Mouse (Mus musculus): ENCODE results near the gene Slc9a1. TPM values are rescaled to one million over a fixed set of nuclear protein-coding genes. Genes with fewer than 3 reads are reported as not detected.
A peak's percentile ranks its signal among the peaks of the same experiment; 100 is the strongest.

Gene Slc9a1
- polyA plus RNA-seq, 1 experiment from 2014 or later: 10.6 TPM

DNA sequence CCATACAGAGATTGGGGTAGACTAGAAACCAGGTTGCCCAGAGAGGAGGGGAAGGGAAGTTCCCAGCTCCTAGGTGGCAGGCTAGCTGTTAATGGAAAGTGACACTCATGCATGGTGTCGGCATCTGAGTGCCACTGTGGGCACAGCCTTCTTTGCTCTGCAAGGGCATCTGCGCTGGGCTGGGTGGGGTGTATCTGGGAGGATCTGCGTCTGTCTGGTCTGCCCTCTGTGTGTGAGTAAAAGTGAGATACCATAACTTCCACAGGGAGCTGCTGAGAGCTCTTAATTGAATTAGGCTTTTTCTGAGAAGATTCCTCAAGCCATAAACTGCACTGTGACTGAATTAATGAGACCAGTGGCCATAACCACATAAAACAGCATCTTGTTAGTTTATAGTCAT, 10.4 kb downstream of the Slc9a1 start:
- H3K9ac ChIP-seq (replicated peaks; ENCODE audit: low read depth, low read length): no peak overlapping the region
- H3K36me3 ChIP-seq (ENCODE audit: control insufficient read depth, insufficient read depth, low read length): no peaks in the 10 kb centered on the region; the same call in 1 of the 2 replicates
- ATAC-seq (ENCODE audit: insufficient number of reproducible peaks, insufficient read depth, low FRiP score, low read depth): no peak
- no peaks in the 10 kb centered on the region for H3K27me3 ChIP-seq (ENCODE audit: control insufficient read depth, insufficient read depth, low read length)
- H3K4me3 ChIP-seq (ENCODE audit: low read depth, low read length): no peak overlapping the region
- peaks cover 55% of the 10 kb centered on the region for H3K4me1 ChIP-seq (ENCODE audit: control insufficient read depth, insufficient read depth, low read length)
- H3K9me3 ChIP-seq (ENCODE audit: control insufficient read depth, low read depth, low read length): no peaks in the 10 kb centered on the region
- 54% methylated on average over 3 of the region's 3 CpGs for WGBS
- H3K4me2 ChIP-seq (replicated peaks; ENCODE audit: low read depth, low read length): no peak overlapping the region
- peak overlapping the region; percentile 64; the same call in 1 of the 2 replicates for H3K27ac ChIP-seq (ENCODE audit: low read length)

DNA sequence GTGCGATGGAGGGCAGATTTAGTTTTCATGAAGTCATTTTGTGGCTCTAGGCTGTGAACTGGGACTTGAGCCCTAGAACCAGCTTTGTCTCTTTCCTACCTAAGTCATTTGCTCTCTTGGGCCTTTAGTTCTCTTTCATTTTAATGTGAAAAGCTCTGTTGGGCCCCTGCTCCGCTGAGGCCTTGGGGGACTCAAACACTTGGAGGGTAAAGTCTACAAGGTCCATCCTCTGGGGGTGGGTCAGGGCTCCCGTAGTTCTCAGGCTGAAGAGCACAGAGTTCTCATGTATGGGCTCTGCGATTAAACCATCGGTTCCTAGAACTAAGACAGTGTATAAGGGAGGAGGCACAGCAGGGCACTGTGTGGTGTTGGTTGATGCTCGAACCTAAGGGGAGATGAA, 11.0 kb downstream of the Slc9a1 start:
- ATAC-seq (ENCODE audit: insufficient number of reproducible peaks, insufficient read depth, low FRiP score, low read depth): no peak
- Histone ChIP-seq H3K9me3 (ENCODE audit: control insufficient read depth, low read depth, low read length) (no peaks in the 10 kb centered on the region), H3K4me1 (ENCODE audit: control insufficient read depth, insufficient read depth, low read length) (peaks cover 54% of the 10 kb centered on the region), H3K4me3 (ENCODE audit: low read depth, low read length) (no peak overlapping the region), H3K27me3 (ENCODE audit: control insufficient read depth, insufficient read depth, low read length) (no peaks in the 10 kb centered on the region), H3K9ac (replicated peaks; ENCODE audit: low read depth, low read length) (no peak overlapping the region), H3K4me2 (replicated peaks; ENCODE audit: low read depth, low read length) (no peak overlapping the region), H3K27ac (ENCODE audit: low read length) (peak overlapping the region; percentile 64; the same call in 1 of the 2 replicates), H3K36me3 (ENCODE audit: control insufficient read depth, insufficient read depth, low read length) (no peaks in the 10 kb centered on the region; the same call in 1 of the 2 replicates)
- 65% methylated on average over 6 of the region's 6 CpGs for WGBS

DNA sequence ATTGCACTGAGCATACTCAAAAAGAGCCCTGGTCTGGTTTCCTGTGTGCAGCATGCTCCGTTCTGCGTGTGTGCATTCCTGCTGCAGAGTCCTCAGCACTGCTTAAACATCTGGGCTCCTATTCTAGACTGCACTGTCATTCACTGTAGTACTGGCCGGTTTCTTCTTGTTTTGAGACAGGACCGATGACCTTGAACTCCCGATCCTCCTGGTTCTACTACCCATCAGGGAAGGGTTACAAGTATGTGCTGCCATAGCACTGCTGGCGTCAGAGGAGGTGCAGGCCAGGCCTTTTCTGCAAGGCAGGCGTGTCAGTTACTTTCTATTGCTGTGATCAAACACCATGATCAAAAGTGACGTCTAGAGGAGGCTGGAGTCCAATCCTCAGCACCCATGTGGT, 11.6 kb downstream of the Slc9a1 start:
- Histone ChIP-seq H3K27ac (ENCODE audit: low read length) (no peak overlapping the region; the same call in 1 of the 2 replicates), H3K4me3 (ENCODE audit: low read depth, low read length) (no peak overlapping the region), H3K9me3 (ENCODE audit: control insufficient read depth, low read depth, low read length) (no peaks in the 10 kb centered on the region), H3K9ac (replicated peaks; ENCODE audit: low read depth, low read length) (no peak overlapping the region), H3K4me2 (replicated peaks; ENCODE audit: low read depth, low read length) (no peak overlapping the region), H3K4me1 (ENCODE audit: control insufficient read depth, insufficient read depth, low read length) (peaks cover 48% of the 10 kb centered on the region), H3K27me3 (ENCODE audit: control insufficient read depth, insufficient read depth, low read length) (no peaks in the 10 kb centered on the region), H3K36me3 (ENCODE audit: control insufficient read depth, insufficient read depth, low read length) (no peaks in the 10 kb centered on the region; the same call in 1 of the 2 replicates)
- ATAC-seq (ENCODE audit: insufficient number of reproducible peaks, insufficient read depth, low FRiP score, low read depth): no peak
- WGBS: 48% methylated on average over 8 of the region's 8 CpGs

DNA sequence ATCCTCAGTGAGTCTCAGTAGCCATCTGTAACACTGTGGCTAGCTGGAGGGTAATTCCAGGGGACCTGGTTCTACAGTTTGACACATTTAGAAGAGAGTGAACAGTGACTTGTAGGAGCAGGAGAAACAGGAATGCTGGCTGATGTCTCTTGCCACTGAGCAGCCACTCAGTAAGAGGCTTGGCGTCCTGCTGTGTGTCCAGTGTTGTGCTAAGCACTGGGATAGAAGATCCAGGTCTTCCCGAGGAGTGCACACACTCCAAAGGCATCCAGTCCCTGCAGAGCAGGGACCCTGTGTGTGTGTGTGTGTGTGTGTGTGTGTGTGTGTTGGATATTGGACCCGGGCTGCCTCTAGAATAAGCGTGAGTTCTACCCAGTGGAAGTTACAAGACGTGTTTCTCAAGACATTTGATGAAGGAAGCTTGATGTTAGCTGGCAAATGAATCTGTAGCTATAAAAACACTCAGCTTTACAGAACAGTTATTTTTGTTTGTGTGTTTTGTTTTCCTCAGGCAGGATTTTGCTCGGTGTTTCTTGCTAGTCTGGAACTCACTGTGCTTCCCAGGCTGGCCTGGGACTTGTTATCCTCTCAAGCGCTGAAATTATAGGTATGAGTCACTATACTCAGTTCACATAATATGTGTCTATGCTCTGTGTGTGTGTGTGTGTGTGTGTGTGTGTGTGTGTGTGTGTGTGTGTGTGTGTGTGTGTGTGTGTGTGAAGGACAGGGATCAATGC, 16.7 kb downstream of the Slc9a1 start:
- H3K9me3 ChIP-seq (ENCODE audit: control insufficient read depth, low read depth, low read length): no peaks in the 10 kb centered on the region
- no peaks in the 10 kb centered on the region for H3K27me3 ChIP-seq (ENCODE audit: control insufficient read depth, insufficient read depth, low read length)
- no peak overlapping the region for H3K9ac ChIP-seq (replicated peaks; ENCODE audit: low read depth, low read length)
- H3K4me2 ChIP-seq (replicated peaks; ENCODE audit: low read depth, low read length): no peak overlapping the region
- ATAC-seq (ENCODE audit: insufficient number of reproducible peaks, insufficient read depth, low FRiP score, low read depth): no peak
- no peak overlapping the region for H3K27ac ChIP-seq (ENCODE audit: low read length)
- H3K36me3 ChIP-seq (ENCODE audit: control insufficient read depth, insufficient read depth, low read length): no peaks in the 10 kb centered on the region; the same call in 1 of the 2 replicates
- no peak overlapping the region for H3K4me3 ChIP-seq (ENCODE audit: low read depth, low read length)
- peaks cover 20% of the 10 kb centered on the region for H3K4me1 ChIP-seq (ENCODE audit: control insufficient read depth, insufficient read depth, low read length)
- 80% methylated on average over 7 of the region's 7 CpGs for WGBS

DNA sequence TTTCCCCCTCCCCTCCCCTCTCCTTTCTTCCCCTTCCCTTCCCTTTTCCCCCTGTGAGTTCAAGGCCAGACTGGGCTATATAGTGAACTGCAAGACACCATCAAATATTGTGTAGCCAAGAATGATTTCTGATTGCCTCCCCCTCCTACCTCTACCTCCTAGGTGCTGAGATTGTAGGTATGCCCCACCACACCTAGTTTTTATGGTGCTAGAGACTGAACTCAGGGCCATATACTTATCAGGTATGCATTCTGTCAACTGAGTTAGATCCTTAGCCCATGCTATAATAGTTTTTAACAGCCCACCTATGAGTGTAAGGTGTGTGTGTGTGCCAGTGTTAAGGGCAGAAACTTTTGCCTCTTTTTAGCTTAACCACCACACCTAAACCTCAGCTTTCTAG, 17.5 kb downstream of the Slc9a1 start:
- H3K4me1 ChIP-seq (ENCODE audit: control insufficient read depth, insufficient read depth, low read length): peaks cover 24% of the 10 kb centered on the region
- no peaks in the 10 kb centered on the region; the same call in 1 of the 2 replicates for H3K36me3 ChIP-seq (ENCODE audit: control insufficient read depth, insufficient read depth, low read length)
- H3K9me3 ChIP-seq (ENCODE audit: control insufficient read depth, low read depth, low read length): no peaks in the 10 kb centered on the region
- H3K4me3 ChIP-seq (ENCODE audit: low read depth, low read length): no peak overlapping the region
- ATAC-seq (ENCODE audit: insufficient number of reproducible peaks, insufficient read depth, low FRiP score, low read depth): no peak
- H3K4me2 ChIP-seq (replicated peaks; ENCODE audit: low read depth, low read length): no peak overlapping the region
- H3K27me3 ChIP-seq (ENCODE audit: control insufficient read depth, insufficient read depth, low read length): no peaks in the 10 kb centered on the region
- no peak overlapping the region for H3K9ac ChIP-seq (replicated peaks; ENCODE audit: low read depth, low read length)
- no peak overlapping the region for H3K27ac ChIP-seq (ENCODE audit: low read length)

DNA sequence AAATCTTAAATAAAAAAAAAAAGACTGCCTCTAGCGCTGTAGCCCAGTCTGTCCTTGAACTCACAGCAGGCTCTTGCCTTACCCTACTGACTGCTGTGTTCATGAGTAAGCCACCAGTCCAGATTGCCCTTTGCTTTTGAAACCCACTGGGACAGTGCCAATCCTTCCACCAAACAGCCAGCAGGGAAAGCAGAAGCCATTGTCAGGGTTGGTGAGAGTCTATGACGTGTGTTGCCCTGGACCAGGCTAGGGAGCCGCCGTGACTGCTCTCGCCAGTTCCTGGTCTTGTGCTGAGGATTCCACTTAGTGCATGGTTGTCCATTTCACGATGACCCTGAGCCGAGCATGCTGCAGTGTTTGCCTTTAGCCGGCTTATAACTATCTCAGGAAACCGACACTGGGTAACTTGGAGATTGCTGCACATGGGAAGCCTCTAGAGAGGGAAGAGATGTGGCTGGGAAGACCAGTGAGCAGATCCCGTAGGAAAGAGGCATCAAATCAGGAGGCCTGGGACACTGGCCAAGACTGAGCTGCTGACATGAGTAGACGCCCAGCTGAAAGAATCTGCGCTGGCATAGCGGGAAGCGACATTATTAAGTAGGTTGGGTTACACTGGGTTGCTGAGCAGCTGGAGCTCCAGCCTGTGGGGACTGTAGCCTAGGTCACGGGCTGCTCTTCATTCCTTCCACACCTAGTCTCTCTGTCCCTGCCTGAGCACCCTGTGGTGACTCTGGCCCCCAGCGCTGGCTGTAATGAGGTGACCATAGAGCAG, 19.5 kb downstream of the Slc9a1 start:
- ATAC-seq (ENCODE audit: insufficient number of reproducible peaks, insufficient read depth, low FRiP score, low read depth): no peak
- H3K9ac ChIP-seq (replicated peaks; ENCODE audit: low read depth, low read length): no peak overlapping the region
- no peak overlapping the region for H3K4me3 ChIP-seq (ENCODE audit: low read depth, low read length)
- peaks cover 26% of the 10 kb centered on the region for H3K4me1 ChIP-seq (ENCODE audit: control insufficient read depth, insufficient read depth, low read length)
- H3K4me2 ChIP-seq (replicated peaks; ENCODE audit: low read depth, low read length): no peak overlapping the region
- H3K9me3 ChIP-seq (ENCODE audit: control insufficient read depth, low read depth, low read length): no peaks in the 10 kb centered on the region
- 79% methylated on average over 16 of the region's 16 CpGs for WGBS
- no peaks in the 10 kb centered on the region; the same call in 1 of the 2 replicates for H3K36me3 ChIP-seq (ENCODE audit: control insufficient read depth, insufficient read depth, low read length)
- no peak overlapping the region for H3K27ac ChIP-seq (ENCODE audit: low read length)
- no peaks in the 10 kb centered on the region for H3K27me3 ChIP-seq (ENCODE audit: control insufficient read depth, insufficient read depth, low read length)

DNA sequence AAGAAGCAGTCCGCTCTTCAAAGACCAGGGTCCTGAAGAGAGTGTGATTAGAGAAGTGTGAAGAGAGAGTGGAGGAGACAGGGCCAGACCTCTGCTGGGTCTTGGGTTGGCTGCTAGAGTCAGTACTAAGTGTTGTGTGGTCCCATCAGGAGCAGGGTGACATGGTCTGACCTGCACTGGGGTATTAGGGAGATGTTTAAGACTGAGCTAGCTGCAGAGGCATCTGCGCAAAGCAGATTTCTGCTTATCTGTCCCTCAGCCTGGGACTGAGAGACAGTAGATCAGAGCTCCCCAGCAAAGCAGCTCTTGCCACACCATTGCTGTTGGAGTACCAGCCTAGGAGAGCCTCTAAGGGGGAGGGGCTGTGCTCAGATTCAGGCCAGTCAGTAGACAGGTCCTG, 20.5 kb downstream of the Slc9a1 start:
- Histone ChIP-seq H3K4me3 (ENCODE audit: low read depth, low read length) (no peak overlapping the region), H3K9ac (replicated peaks; ENCODE audit: low read depth, low read length) (no peak overlapping the region), H3K4me1 (ENCODE audit: control insufficient read depth, insufficient read depth, low read length) (peaks cover 34% of the 10 kb centered on the region), H3K27me3 (ENCODE audit: control insufficient read depth, insufficient read depth, low read length) (no peaks in the 10 kb centered on the region), H3K36me3 (ENCODE audit: control insufficient read depth, insufficient read depth, low read length) (no peaks in the 10 kb centered on the region), H3K9me3 (ENCODE audit: control insufficient read depth, low read depth, low read length) (no peaks in the 10 kb centered on the region), H3K27ac (ENCODE audit: low read length) (no peak overlapping the region), H3K4me2 (replicated peaks; ENCODE audit: low read depth, low read length) (no peak overlapping the region)
- ATAC-seq (ENCODE audit: insufficient number of reproducible peaks, insufficient read depth, low FRiP score, low read depth): peak; percentile 29; the same call in 1 of the 2 replicates
- WGBS: 68% methylated on average over 2 of the region's 2 CpGs

DNA sequence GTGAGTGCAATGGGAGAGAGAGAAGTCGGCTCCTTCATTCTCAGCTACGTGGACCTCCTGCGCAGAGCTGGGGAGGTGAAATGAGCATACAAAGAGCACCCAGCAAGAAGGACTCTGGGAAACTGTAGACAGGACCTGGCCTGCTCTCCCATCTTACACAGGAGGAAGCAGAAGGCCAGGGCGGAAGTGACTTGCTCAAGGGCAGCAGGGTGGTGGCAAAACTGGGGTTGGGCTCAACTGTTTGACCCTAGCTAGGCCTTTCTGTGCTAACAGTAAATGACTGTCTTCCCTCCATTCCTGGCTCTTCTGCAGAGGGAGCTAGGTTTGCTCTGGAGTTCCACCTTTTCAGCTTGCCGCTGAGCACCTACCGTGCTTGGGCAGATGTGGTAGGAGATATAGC, 21.1 kb downstream of the Slc9a1 start:
- Histone ChIP-seq H3K4me1 (ENCODE audit: control insufficient read depth, insufficient read depth, low read length) (peaks cover 40% of the 10 kb centered on the region), H3K27ac (ENCODE audit: low read length) (no peak overlapping the region), H3K9ac (replicated peaks; ENCODE audit: low read depth, low read length) (no peak overlapping the region)

More for the DNA sequence above, 21.1 kb downstream of the Slc9a1 start:
- ATAC-seq (ENCODE audit: insufficient number of reproducible peaks, insufficient read depth, low FRiP score, low read depth): no peak
- Histone ChIP-seq H3K36me3 (ENCODE audit: control insufficient read depth, insufficient read depth, low read length) (no peaks in the 10 kb centered on the region), H3K4me3 (ENCODE audit: low read depth, low read length) (no peak overlapping the region), H3K27me3 (ENCODE audit: control insufficient read depth, insufficient read depth, low read length) (no peaks in the 10 kb centered on the region), H3K4me2 (replicated peaks; ENCODE audit: low read depth, low read length) (no peak overlapping the region), H3K9me3 (ENCODE audit: control insufficient read depth, low read depth, low read length) (no peaks in the 10 kb centered on the region)
- WGBS: 88% methylated on average over 6 of the region's 6 CpGs
